Mouse (Mus musculus): ENCODE data around the gene Cyp2w1.

DNA sequence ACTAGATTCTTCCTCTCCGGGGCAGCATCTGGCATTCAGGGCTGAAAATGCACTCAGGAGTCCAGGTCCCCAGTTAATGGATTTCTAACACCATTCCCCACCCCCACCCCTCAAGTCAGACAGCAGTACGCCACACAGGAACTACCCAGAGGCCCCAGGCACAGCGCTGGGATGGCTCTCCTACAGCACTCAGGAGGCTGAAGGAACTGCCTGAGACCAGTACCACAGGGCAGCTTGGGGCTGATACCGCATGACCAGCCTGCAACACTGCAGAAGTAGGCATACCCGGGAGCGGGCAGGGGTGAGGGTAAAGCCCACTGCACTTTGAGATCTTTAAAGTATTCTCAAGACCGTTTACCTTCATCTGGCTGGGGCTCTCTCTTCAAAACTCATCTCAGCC, 53.1 kb downstream of the Cyp2w1 start:
- TF ChIP-seq CTCF (IDR thresholded peaks at IDR 0.05 in 2 of 3, conservative IDR thresholded peaks at IDR 0.05 in 1 of 3; ENCODE audit: control insufficient read depth in 1 of 3, insufficient read depth in 1 of 3, low read depth in 2 of 3, low read length in 3 of 3, poor library complexity in 1 of 3, severe bottlenecking in 1 of 3) (no peak), KAT2A (conservative IDR thresholded peaks at IDR 0.05; ENCODE audit: low read depth, low read length) (no peak), POLR2A (IDR thresholded peaks at IDR 0.05; ENCODE audit: control insufficient read depth in 1 of 2, insufficient read depth in 1 of 2, low read depth in 1 of 2, low read length in 2 of 2, poor library complexity in 1 of 2) (no peak), E2F4 (IDR thresholded peaks at IDR 0.05; ENCODE audit: borderline replicate concordance, low read depth, low read length) (no peak), CHD2 (IDR thresholded peaks at IDR 0.05; ENCODE audit: low read length) (no peak), ZC3H11A (IDR thresholded peaks at IDR 0.05; ENCODE audit: low read depth, low read length) (no peak)

All from MEL (cell line).